Mouse (Mus musculus): ENCODE data around the gene Hpd. TPM values are rescaled to one million over a fixed set of nuclear protein-coding genes. Genes with fewer than 3 reads are reported as not detected.

The Hpd gene
- polyA plus RNA-seq, 2 experiments = not detected

DNA sequence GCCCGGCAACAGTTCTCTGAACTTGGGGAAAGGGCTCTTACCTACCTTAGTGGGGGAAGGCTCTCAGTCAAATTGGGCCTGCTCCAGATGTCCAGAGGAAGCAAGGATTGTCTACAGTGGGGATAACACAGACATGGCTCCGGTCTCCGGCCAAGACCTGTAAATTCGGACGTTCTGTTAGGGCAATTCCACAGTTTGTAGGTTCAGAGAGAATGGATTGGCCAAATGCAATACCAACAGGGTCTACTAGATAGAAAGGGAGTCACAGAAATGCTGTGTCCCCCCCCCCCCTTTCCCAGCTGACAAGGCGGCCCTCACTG lies 44.7 kb downstream of the Hpd start:
- Histone ChIP-seq H3K4me1 (ENCODE audit: control insufficient read depth, insufficient read depth, low read length) (peaks cover 50% of the 10 kb centered on the region), H3K4me3 (replicated peaks; ENCODE audit: low read length) (peak overlapping the region; percentile 93), H3K27me3 (ENCODE audit: control insufficient read depth, insufficient read depth, low read length) (no peaks in the 10 kb centered on the region), H3K9ac (ENCODE audit: low read depth, low read length, severe bottlenecking) (peak overlapping the region; percentile 99), H3K27ac (replicated peaks; ENCODE audit: low read depth, low read length) (peak overlapping the region; percentile 100), H3K4me2 (replicated peaks; ENCODE audit: low read depth, low read length, severe bottlenecking) (peak overlapping the region; percentile 100), H3K9me3 (ENCODE audit: control insufficient read depth, low read length) (no peaks in the 10 kb centered on the region), H3K36me3 (ENCODE audit: control insufficient read depth, insufficient read depth, low read length) (peaks cover 31% of the 10 kb centered on the region)
- no peak for DNase-seq (ENCODE audit: low spot score)
- no peak for ATAC-seq (ENCODE audit: low FRiP score, low read depth)
- TF ChIP-seq POLR2A (IDR thresholded peaks at IDR 0.05; ENCODE audit: borderline replicate concordance, extremely low read depth, insufficient read depth, insufficient read length) = no peak
- WGBS = 2% methylated on average over 6 of the region's 6 CpGs

DNA sequence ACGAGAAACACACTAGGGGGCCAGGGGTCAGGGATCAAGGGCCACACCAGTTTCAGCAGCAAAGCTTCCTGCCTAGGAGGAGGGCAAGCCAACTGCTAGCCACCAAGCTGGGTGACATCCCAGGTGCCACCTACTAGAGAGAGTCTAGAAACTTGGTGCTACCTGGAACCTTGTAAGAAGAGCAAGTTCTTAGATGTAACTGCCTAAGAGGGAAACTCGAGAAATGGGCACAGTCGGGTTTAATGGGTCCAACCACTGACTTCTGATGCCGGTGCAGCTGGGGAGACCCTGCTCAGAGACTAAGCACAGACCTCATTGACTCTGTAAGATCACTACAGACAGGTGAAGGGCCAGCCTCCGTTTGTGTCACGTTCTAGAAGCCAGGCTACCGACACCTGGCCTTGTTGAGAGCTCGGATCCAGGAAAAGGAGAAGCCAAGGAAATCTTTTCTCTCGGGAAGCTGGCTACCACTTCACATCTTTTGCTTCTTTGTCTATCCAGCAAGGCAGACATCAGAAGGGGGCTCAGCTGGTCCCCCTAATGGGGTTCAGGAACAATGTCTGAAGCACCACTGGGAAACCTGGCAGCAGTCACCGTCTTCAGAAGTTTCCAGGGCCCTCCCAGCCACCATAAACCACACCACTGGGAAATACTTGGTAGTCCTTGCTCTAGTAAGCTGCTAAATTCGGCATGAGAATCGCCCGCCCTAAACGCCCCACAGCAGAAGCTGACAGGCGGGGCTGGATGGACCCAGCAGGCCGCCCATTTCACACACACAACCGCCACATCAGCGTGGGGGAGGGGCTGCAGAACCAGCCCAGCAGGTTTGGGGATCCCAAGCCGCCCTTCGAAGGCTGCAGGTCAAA lies 45.2 kb downstream of the Hpd start:
- peaks cover 31% of the 10 kb centered on the region for H3K36me3 ChIP-seq (ENCODE audit: control insufficient read depth, insufficient read depth, low read length)
- H3K27me3 ChIP-seq (ENCODE audit: control insufficient read depth, insufficient read depth, low read length) = no peaks in the 10 kb centered on the region
- H3K4me1 ChIP-seq (ENCODE audit: control insufficient read depth, insufficient read depth, low read length) = peaks cover 56% of the 10 kb centered on the region
- H3K9me3 ChIP-seq (ENCODE audit: control insufficient read depth, low read length) = no peaks in the 10 kb centered on the region
- DNase-seq (ENCODE audit: low spot score) (peak; percentile 82), ATAC-seq (ENCODE audit: low FRiP score, low read depth) (no peak)
- peak overlapping the region; percentile 99 for H3K9ac ChIP-seq (ENCODE audit: low read depth, low read length, severe bottlenecking)
- H3K4me3 ChIP-seq (replicated peaks; ENCODE audit: low read length) = peak overlapping the region; percentile 93
- 2% methylated on average over 20 of the region's 20 CpGs for WGBS
- peak overlapping the region; percentile 100 for H3K27ac ChIP-seq (replicated peaks; ENCODE audit: low read depth, low read length)
- H3K4me2 ChIP-seq (replicated peaks; ENCODE audit: low read depth, low read length, severe bottlenecking) = peak overlapping the region; percentile 100
- no peak for TF ChIP-seq POLR2A (IDR thresholded peaks at IDR 0.05; ENCODE audit: borderline replicate concordance, extremely low read depth, insufficient read depth, insufficient read length)

DNA sequence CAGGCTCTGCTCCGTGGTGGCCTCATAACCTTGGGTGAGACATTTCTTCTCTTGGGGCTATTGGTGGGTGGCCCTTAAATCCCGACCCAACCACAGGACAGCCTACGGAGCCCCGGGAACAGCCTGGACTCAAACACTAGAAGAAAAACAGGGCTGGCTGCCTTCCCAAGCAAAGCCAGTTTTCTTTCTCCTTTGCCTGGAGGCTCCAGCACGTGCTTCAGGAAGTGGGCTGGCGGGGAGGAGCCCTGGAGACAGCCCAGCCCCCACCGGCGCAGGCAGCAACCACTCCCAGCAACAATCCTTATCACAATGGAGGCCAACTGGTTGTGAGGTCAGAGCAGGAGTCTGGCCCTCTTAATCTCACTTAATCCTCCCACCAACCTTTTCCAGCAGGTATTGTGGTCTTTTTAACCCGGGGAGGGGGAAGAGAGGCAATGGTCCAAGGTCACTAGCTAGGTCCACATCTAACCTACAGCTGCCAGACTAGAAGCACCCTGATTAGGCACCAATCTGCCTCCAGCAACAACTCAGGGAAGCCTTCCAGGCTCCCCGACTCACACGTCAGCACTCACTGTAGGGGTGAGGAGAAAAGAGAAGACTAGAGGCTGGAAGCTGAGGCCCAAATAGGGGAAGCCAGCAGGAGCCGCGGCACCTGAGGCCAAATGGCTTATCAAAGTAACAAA lies 46.0 kb downstream of the Hpd start:
- 2% methylated on average over 13 of the region's 13 CpGs for WGBS
- DNase-seq (ENCODE audit: low spot score) (peak; percentile 92), ATAC-seq (ENCODE audit: low FRiP score, low read depth) (peak; percentile 10; the same call in 1 of the 2 replicates)
- Histone ChIP-seq H3K36me3 (ENCODE audit: control insufficient read depth, insufficient read depth, low read length) (peaks cover 31% of the 10 kb centered on the region), H3K9ac (ENCODE audit: low read depth, low read length, severe bottlenecking) (peak overlapping the region; percentile 99), H3K4me1 (ENCODE audit: control insufficient read depth, insufficient read depth, low read length) (peaks cover 64% of the 10 kb centered on the region), H3K4me2 (replicated peaks; ENCODE audit: low read depth, low read length, severe bottlenecking) (peak overlapping the region; percentile 100), H3K27me3 (ENCODE audit: control insufficient read depth, insufficient read depth, low read length) (no peaks in the 10 kb centered on the region), H3K27ac (replicated peaks; ENCODE audit: low read depth, low read length) (peak overlapping the region; percentile 100), H3K4me3 (replicated peaks; ENCODE audit: low read length) (peak overlapping the region; percentile 93), H3K9me3 (ENCODE audit: control insufficient read depth, low read length) (no peaks in the 10 kb centered on the region)
- TF ChIP-seq POLR2A (IDR thresholded peaks at IDR 0.05; ENCODE audit: borderline replicate concordance, extremely low read depth, insufficient read depth, insufficient read length) = no peak

DNA sequence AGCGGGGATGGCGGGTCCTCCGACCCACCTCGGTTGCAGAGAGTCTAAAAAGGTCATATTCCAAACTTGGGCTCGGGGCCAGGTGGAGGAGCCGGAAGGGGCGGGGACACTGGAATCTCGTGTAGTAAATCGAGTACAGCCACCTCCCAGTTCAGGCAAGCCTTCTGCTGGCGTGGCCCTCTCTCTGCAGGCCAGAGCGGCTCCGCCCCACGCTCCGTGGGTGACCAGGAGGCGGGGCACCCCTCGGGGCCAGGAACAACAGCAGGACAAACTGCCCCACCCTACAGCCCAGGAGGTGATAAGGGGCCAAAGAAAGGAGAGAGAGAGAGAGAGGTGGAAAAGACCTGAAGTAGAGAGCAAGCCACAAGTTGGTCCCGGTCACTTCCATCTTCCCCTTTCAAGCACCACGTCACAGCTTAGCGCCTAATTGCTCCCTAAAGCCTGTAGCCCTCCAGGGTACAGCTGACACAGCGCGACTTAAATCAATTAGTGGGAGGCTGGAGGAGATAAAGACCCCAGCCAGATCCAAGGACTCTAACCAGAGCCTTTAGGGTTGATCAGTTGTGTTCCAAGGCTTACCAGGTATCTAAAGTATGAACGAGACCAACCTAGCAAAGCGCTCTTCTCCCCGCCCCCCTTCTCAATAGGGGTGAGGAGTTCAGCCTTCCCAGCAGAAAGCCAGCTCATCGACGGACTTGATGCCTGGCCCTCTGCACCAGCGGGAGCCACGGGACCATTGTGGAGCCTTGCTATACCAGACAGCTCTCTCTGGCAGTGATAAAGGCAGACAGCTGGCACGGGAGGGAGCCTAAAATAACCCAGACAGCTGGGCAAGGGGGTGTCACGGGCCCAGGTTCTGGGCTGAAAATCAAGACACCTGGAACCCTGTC lies 46.8 kb downstream of the Hpd start:
- H3K4me3 ChIP-seq (replicated peaks; ENCODE audit: low read length) = peak overlapping the region; percentile 93
- H3K9me3 ChIP-seq (ENCODE audit: control insufficient read depth, low read length) = no peaks in the 10 kb centered on the region
- 2% methylated on average over 28 of the region's 30 CpGs for WGBS
- H3K27me3 ChIP-seq (ENCODE audit: control insufficient read depth, insufficient read depth, low read length) = no peaks in the 10 kb centered on the region
- peak overlapping the region; percentile 99 for H3K9ac ChIP-seq (ENCODE audit: low read depth, low read length, severe bottlenecking)
- peaks cover 68% of the 10 kb centered on the region for H3K4me1 ChIP-seq (ENCODE audit: control insufficient read depth, insufficient read depth, low read length)
- peak overlapping the region; percentile 100 for H3K27ac ChIP-seq (replicated peaks; ENCODE audit: low read depth, low read length)
- H3K36me3 ChIP-seq (ENCODE audit: control insufficient read depth, insufficient read depth, low read length) = peaks cover 34% of the 10 kb centered on the region
- H3K4me2 ChIP-seq (replicated peaks; ENCODE audit: low read depth, low read length, severe bottlenecking) = peak overlapping the region; percentile 100
- DNase-seq (ENCODE audit: low spot score) = peak; percentile 72
- TF ChIP-seq POLR2A (IDR thresholded peaks at IDR 0.05; ENCODE audit: borderline replicate concordance, extremely low read depth, insufficient read depth, insufficient read length) = no peak
- ATAC-seq (ENCODE audit: low FRiP score, low read depth) = peak; percentile 1; the same call in 1 of the 2 replicates

All from limb, embryonic 14.5 days (tissue).